In the genomic region with DNA sequence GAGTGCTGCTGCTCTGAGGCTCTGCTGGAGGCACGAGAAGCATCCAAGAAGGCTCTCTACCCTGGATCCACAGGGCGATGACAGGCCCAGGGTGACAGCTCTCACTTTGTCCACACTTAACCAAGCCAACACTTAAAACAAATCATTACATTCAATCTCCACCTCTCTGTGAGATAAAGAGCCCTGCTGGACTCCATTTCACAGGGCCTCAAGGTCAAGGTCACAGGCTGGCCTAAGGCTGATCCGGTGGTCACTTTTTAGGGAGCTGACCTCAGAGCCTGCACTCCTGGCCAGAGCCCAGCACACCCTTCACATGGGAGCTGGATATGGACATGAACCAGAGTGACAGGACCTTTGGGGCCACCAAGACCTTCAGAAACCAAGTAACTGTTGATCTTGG, we compare ENCODE assay signal across 18 mouse cellular contexts. TPM values are rescaled to one million over a fixed set of nuclear protein-coding genes. Genes with fewer than 3 reads are reported as not detected.
DNase-seq lines count a peak whose midpoint lies in the region; ATAC-seq and TF ChIP-seq lines count a peak whose summit lies in the region.
"Had no signal": no experiment of that assay in that cellular context is flagged by ENCODE, and none has a peak within 500 bp of the region (broad histone marks: within the 10 kb centered on the region; RNA-seq: fewer than 3 reads in every experiment).

No protein-coding gene starts in this region.

- no peak overlapping the region for H3K4me3 ChIP-seq in lung, embryonic 14.5 days (ENCODE audit: low read depth, low read length)
- H3K4me3 ChIP-seq in heart, embryonic 14.5 days (ENCODE audit: control insufficient read depth in 1 of 2, insufficient read depth in 1 of 2, low read depth in 1 of 2, low read length in 2 of 2), result no peak overlapping the region
- H3K4me3 ChIP-seq in liver, postnatal 0 days (ENCODE audit: low read depth, low read length), result no peak overlapping the region
- H3K4me3 ChIP-seq: embryonic facial prominence, embryonic 15.5 days; forebrain, embryonic 12.5 days; liver, embryonic 15.5 days had no signal

- no peak overlapping the region for H3K9ac ChIP-seq in lung, embryonic 14.5 days
- peak overlapping the region; percentile 44; the same call in 1 of the 2 replicates for H3K9ac ChIP-seq in heart, embryonic 14.5 days (ENCODE audit: low read length)
- H3K9ac ChIP-seq in liver, postnatal 0 days (replicated peaks), result peak overlapping the region; percentile 16; the same call in 1 of the 2 replicates
- H3K9ac ChIP-seq: embryonic facial prominence, embryonic 15.5 days; forebrain, embryonic 12.5 days; liver, embryonic 15.5 days had no signal

- H3K4me1 ChIP-seq in lung, embryonic 14.5 days (ENCODE audit: insufficient read depth), result peaks cover 23% of the 10 kb centered on the region
- H3K4me1 ChIP-seq in heart, embryonic 14.5 days (ENCODE audit: control insufficient read depth in 2 of 2, insufficient read depth in 2 of 2, low read length in 2 of 2), result peaks cover 45 to 61% of the 10 kb centered on the region in 2 experiments
- H3K4me1 ChIP-seq in liver, postnatal 0 days (ENCODE audit: insufficient read depth), result peaks cover 28% of the 10 kb centered on the region

- H3K27me3 ChIP-seq in lung, embryonic 14.5 days (ENCODE audit: insufficient read depth, low read length), result no peaks in the 10 kb centered on the region
- H3K27me3 ChIP-seq in heart, embryonic 14.5 days (ENCODE audit: control insufficient read depth, insufficient read depth, low read length), result no peaks in the 10 kb centered on the region
- no peaks in the 10 kb centered on the region for H3K27me3 ChIP-seq in liver, postnatal 0 days (ENCODE audit: insufficient read depth, low read length)
- H3K27me3 ChIP-seq: CH12.LX; embryonic facial prominence, embryonic 15.5 days; forebrain, embryonic 12.5 days; liver, embryonic 15.5 days had no signal

- no peaks in the 10 kb centered on the region for H3K9me3 ChIP-seq in lung, embryonic 14.5 days (ENCODE audit: low read depth, low read length)
- no peaks in the 10 kb centered on the region for H3K9me3 ChIP-seq in heart, embryonic 14.5 days (ENCODE audit: control insufficient read depth, low read length)
- H3K9me3 ChIP-seq in liver, postnatal 0 days (ENCODE audit: low read length), result no peaks in the 10 kb centered on the region
- H3K9me3 ChIP-seq: embryonic facial prominence, embryonic 15.5 days; forebrain, embryonic 12.5 days; liver, embryonic 15.5 days had no signal

- H3K4me2 ChIP-seq in lung, embryonic 14.5 days, result no peak overlapping the region
- H3K4me2 ChIP-seq in heart, embryonic 14.5 days (ENCODE audit: low read length), result no peak overlapping the region
- H3K4me2 ChIP-seq in liver, postnatal 0 days (ENCODE audit: low read depth, low read length), result no peak overlapping the region
- H3K4me2 ChIP-seq: embryonic facial prominence, embryonic 15.5 days; forebrain, embryonic 12.5 days; liver, embryonic 15.5 days had no signal

- ATAC-seq in lung, embryonic 14.5 days (ENCODE audit: insufficient read depth), result no peak
- peak; percentile 39; the same call in 1 of the 2 replicates for ATAC-seq in heart, embryonic 14.5 days (ENCODE audit: insufficient number of reproducible peaks, insufficient read depth, low FRiP score, low read depth)
- peak; percentile 45; the same call in 1 of the 2 replicates for ATAC-seq in liver, postnatal 0 days
- ATAC-seq: hindbrain, embryonic 16.5 days had no signal

- WGBS in lung, embryonic 14.5 days, result 42% methylated on average over 3 of the region's 3 CpGs
- WGBS in heart, embryonic 14.5 days, result 28% methylated on average over 3 of the region's 3 CpGs
- 62% methylated on average over 3 of the region's 3 CpGs for WGBS in liver, postnatal 0 days (ENCODE audit: insufficient replicate concordance)

- peak overlapping the region; percentile 88 for H3K27ac ChIP-seq in lung, embryonic 14.5 days (ENCODE audit: low read depth)
- H3K27ac ChIP-seq in heart, embryonic 14.5 days (replicated peaks in 1 of 2; ENCODE audit: control insufficient read depth in 1 of 2, insufficient read depth in 1 of 2, low read depth in 2 of 2, low read length in 2 of 2), result peak overlapping the region; percentile 89
- peak overlapping the region; percentile 16; the same call in 1 of the 2 replicates for H3K27ac ChIP-seq in liver, postnatal 0 days (ENCODE audit: low read depth)
- H3K27ac ChIP-seq: embryonic facial prominence, embryonic 15.5 days; forebrain, embryonic 12.5 days; liver, embryonic 15.5 days had no signal

- no peak for TF ChIP-seq CTCF in lung, embryonic 14.5 days (IDR thresholded peaks at IDR 0.05; ENCODE audit: low read depth)
- no peak for TF ChIP-seq CTCF in liver, postnatal 0 days (IDR thresholded peaks at IDR 0.05; ENCODE audit: low read depth)

- DNase-seq in embryo, embryonic 9.5 days (ENCODE audit: extremely low spot score), result peak; percentile 17
- no peak for DNase-seq in embryo, embryonic 10.5 days (ENCODE audit: low spot score)
- no peak for DNase-seq in lung, embryonic 14.5 days
- no peak for DNase-seq in lung, postnatal 36 days
- DNase-seq in liver, postnatal 0 days, result no peak
- no peak for DNase-seq in layer of hippocampus, adult 8-10 months (ENCODE audit: low spot score in 2 of 2)
- DNase-seq in cerebellum, adult 8-10 months, result no peak
- DNase-seq: cerebellum, adult 11-12 months; kidney, adult 8-10 months; kidney, postnatal 4 days had no signal

- H3K36me3 ChIP-seq in lung, embryonic 14.5 days (ENCODE audit: insufficient read depth), result no peaks in the 10 kb centered on the region
- no peaks in the 10 kb centered on the region for H3K36me3 ChIP-seq in heart, embryonic 14.5 days (ENCODE audit: control insufficient read depth, insufficient read depth, low read length)
- no peaks in the 10 kb centered on the region for H3K36me3 ChIP-seq in liver, postnatal 0 days (replicated peaks; ENCODE audit: insufficient read depth, low read length)
- H3K36me3 ChIP-seq: embryonic facial prominence, embryonic 15.5 days; forebrain, embryonic 12.5 days; liver, embryonic 15.5 days had no signal

- no peak for TF ChIP-seq EP300 in liver, postnatal 0 days (IDR thresholded peaks at IDR 0.05; ENCODE audit: low read depth)

RNA-seq across cellular contexts. Expression of a gene that starts 57.1 kb away (rescaled TPM):
- polyA plus RNA-seq in lung, embryonic 14.5 days (2014; fragmentation: Nextera tagmentation; extraction: Ambion mirVana), result 0.30 and 0.39 TPM in 2 replicates
- polyA plus RNA-seq in heart, embryonic 14.5 days (2014; fragmentation: Nextera tagmentation; extraction: Ambion mirVana), result not detected in 2 replicates
- 0.31 TPM in 1 of 2 replicates, not detected in the other for polyA plus RNA-seq in liver, postnatal 0 days (2015; fragmentation: Nextera tagmentation; extraction: Ambion mirVana)
- total RNA-seq in layer of hippocampus, adult 8-10 months (2022), result 1 to 10 TPM; 1.4 to 3.1 (median 2.3) TPM
- total RNA-seq: common myeloid progenitor, adult 5-6 weeks had no signal
- polyA plus RNA-seq: embryonic facial prominence, embryonic 15.5 days; forebrain, embryonic 12.5 days; hindbrain, embryonic 16.5 days; neural tube, embryonic 14.5 days had no signal

Comparison
In these comparisons a context has a peak if more than half of its experiments do, and no peak if none do; other contexts are left out.
1. H3K27ac ChIP-seq: peak in every context shown above with its lines; median percentile 89 in heart, embryonic 14.5 days; 88 in lung, embryonic 14.5 days; 16 in liver, postnatal 0 days.